Mouse (Mus musculus): ENCODE data around the gene Gdf9. TPM values are rescaled to one million over a fixed set of nuclear protein-coding genes. Genes with fewer than 3 reads are reported as not detected.
A peak's percentile ranks its signal among the peaks of the same experiment; 100 is the strongest.

Gene Gdf9
- polyA plus RNA-seq, 1 experiment from 2014 or later: 0.28 TPM

DNA sequence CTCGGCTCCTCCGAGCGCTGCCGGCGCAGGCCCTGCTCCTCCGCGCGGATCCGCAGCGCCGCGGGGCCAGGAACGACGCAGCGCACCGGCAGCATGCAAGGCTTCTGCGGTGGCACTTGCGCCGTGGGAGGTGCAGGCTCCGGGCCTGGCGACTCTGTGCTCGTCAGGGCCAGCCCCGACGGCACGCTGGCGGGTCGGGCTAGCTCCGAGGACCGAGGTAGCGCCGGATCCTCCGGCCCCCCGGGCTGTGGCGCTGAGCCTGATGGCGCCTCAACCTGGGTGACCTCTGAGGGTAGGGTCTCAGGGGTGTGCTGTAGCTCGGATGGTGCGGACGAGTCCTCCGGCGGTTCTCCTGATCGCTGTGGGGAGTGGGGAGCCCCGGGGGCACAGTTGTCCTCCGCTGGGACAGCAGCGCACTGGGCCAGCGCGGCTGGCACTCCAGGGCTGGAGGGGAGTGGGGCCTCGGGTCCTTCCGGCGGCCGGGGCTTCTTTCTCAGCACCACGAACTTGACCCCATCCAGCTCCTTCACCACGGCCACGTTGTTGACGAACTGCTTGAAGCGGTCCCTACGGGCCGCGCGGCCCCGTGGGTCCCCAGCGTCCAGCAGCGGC is 48.5 kb downstream of the Gdf9 start:
- no peaks in the 10 kb centered on the region for H3K9me3 ChIP-seq (replicated peaks)
- WGBS (ENCODE audit: insufficient replicate concordance): 2% methylated on average over 62 of the region's 62 CpGs
- peak overlapping the region; percentile 78 for H3K4me3 ChIP-seq (replicated peaks)
- peak overlapping the region; percentile 95 for H3K4me2 ChIP-seq
- peaks cover 9% of the 10 kb centered on the region; the same call in 1 of the 2 replicates for H3K36me3 ChIP-seq
- peaks cover 59% of the 10 kb centered on the region for H3K27me3 ChIP-seq
- H3K4me1 ChIP-seq (replicated peaks): peaks cover 64% of the 10 kb centered on the region
- no peak for DNase-seq
- H3K27ac ChIP-seq: peak overlapping the region; percentile 98
- H3K9ac ChIP-seq: peak overlapping the region; percentile 85
- ATAC-seq (ENCODE audit: low read depth): no peak

- Histone ChIP-seq H3K4me2 (peak within 1 kb of the TSS; percentile 95), H3K4me3 (replicated peaks) (peak within 1 kb of the TSS; percentile 78), H3K4me1 (replicated peaks) (peaks cover 70% of the 10 kb centered on the region), H3K36me3 (peaks cover 9% of the 10 kb centered on the region; the same call in 1 of the 2 replicates), H3K9ac (peak within 1 kb of the TSS; percentile 85), H3K9me3 (replicated peaks) (no peaks in the 10 kb centered on the region), H3K27me3 (peaks cover 54% of the 10 kb centered on the region), H3K27ac (peak within 1 kb of the TSS; percentile 98)
- 3% methylated on average over 40 of the region's 40 CpGs for WGBS (ENCODE audit: insufficient replicate concordance)
- ATAC-seq (ENCODE audit: low read depth): peak; percentile 63
- DNase-seq: peak; percentile 61
Measured at GRCm38 (mm10) chr11:53479783-53480301, 49.0 kb downstream of the Gdf9 start, which contains the start of the genes Gm9945 and Sowaha. TSS of gene Gm9945 (plus strand) at chr11:53480166. TSS of gene Sowaha (minus strand) at chr11:53480274.

GRCm38 (mm10) chr11:53481088-53481730 is 50.4 kb downstream of the Gdf9 start:
- WGBS (ENCODE audit: insufficient replicate concordance): 32% methylated on average over 4 of the region's 4 CpGs
- peak; percentile 80 for ATAC-seq (ENCODE audit: low read depth)
- Histone ChIP-seq H3K36me3 (peaks cover 9% of the 10 kb centered on the region; the same call in 1 of the 2 replicates), H3K9ac (peak overlapping the region; percentile 85), H3K4me3 (replicated peaks) (peak overlapping the region; percentile 78), H3K9me3 (replicated peaks) (no peaks in the 10 kb centered on the region), H3K27ac (peak overlapping the region; percentile 98), H3K27me3 (peaks cover 44% of the 10 kb centered on the region), H3K4me1 (replicated peaks) (peaks cover 82% of the 10 kb centered on the region), H3K4me2 (peak overlapping the region; percentile 95)
- peak; percentile 57 for DNase-seq

DNA sequence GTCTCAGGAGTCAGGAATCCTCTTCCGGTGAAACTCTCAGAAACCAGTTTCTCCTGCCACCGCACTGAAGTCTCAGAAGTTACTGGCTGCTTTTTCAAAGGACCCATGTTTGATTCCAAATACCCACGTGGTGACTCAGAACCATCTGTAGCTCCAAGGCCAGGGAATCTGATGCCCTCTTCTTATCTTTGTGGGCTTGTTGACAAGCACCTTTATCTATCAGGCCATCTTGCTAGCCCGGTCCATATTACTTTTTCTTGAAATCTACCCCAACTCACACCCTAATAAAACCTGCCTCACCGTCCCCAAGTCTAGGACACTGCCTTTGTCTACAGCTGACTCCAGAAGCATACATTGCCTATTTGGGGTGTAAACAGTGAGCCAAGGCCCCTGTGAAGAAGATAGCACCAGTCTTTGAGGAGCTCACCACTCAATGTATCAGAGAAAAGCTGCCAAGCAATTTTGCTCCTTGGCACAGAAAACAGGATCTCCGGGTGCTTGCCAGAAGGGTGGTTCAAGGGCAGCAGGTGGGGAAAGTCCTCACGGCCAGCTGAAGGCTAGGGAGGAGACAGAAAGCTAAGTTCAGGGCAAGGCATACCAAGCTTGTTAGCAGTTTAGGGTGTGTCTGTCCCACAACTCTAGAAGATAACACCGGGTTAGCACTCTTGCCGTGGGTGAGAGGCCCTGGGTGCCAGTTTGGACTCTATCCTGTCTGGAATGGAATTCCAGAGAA is 52.5 kb downstream of the Gdf9 start:
- peaks cover 45% of the 10 kb centered on the region for H3K27me3 ChIP-seq
- peaks cover 3% of the 10 kb centered on the region; the same call in 1 of the 2 replicates for H3K36me3 ChIP-seq
- DNase-seq (peak; percentile 67), ATAC-seq (ENCODE audit: low read depth) (peak; percentile 85)
- H3K9me3 ChIP-seq (replicated peaks): no peaks in the 10 kb centered on the region
- H3K9ac ChIP-seq: peak overlapping the region; percentile 67
- H3K4me3 ChIP-seq (replicated peaks): peak overlapping the region; percentile 35
- WGBS (ENCODE audit: insufficient replicate concordance): 26% methylated on average over 9 of the region's 9 CpGs
- H3K4me2 ChIP-seq: peak overlapping the region; percentile 63
- H3K27ac ChIP-seq: peak overlapping the region; percentile 98
- H3K4me1 ChIP-seq (replicated peaks): peaks cover 90% of the 10 kb centered on the region

DNA sequence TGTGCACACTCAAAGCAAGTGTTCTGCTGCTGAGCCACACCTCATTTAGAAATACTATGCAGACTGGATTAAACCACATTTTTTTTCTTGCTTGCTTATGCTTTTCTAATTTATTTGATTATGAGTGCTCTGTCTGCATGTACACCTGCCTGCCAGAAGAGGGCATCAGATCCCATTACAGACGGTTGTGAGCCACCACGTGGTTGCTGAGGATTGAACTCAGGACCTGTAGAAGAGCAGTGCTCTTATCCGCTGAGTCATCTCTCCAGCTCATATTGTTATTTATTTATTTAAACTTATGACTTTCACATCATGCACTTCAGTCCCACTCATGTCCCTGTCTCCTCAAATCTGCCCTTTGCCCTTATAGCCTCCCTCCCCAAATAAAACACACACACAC is 54.9 kb downstream of the Gdf9 start:
- H3K4me1 ChIP-seq (replicated peaks): peaks cover 66% of the 10 kb centered on the region
- H3K4me2 ChIP-seq: no peak overlapping the region
- H3K27ac ChIP-seq: peak overlapping the region; percentile 98; the same call in 1 of the 2 replicates
- WGBS (ENCODE audit: insufficient replicate concordance): 31% methylated on average over 3 of the region's 3 CpGs
- no peaks in the 10 kb centered on the region for H3K9me3 ChIP-seq (replicated peaks)
- no peak for DNase-seq
- no peak for ATAC-seq (ENCODE audit: low read depth)
- H3K9ac ChIP-seq: no peak overlapping the region
- no peaks in the 10 kb centered on the region for H3K36me3 ChIP-seq
- H3K4me3 ChIP-seq (replicated peaks): no peak overlapping the region
- peaks cover 26% of the 10 kb centered on the region for H3K27me3 ChIP-seq

DNA sequence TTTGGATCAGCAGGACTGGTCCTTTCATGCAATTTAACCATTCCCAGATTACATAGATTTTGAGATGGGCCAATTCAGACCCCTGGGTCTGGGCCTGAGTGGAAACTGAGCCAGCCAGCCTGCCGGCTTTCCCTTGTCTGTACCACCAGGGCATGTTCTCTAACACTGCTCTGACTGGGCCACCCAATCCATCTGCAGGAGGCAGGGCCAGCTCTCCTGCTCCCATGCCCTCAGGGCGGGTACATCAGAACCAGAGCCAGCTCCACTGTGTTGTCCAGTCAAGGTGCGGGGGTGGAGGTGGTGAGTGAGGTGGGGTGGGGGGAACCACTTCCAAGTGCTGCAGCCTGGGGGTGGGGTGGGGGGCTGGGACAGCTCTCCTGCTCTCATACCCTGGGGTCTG is 55.5 kb downstream of the Gdf9 start:
- peaks cover 61% of the 10 kb centered on the region for H3K4me1 ChIP-seq (replicated peaks)

DNA sequence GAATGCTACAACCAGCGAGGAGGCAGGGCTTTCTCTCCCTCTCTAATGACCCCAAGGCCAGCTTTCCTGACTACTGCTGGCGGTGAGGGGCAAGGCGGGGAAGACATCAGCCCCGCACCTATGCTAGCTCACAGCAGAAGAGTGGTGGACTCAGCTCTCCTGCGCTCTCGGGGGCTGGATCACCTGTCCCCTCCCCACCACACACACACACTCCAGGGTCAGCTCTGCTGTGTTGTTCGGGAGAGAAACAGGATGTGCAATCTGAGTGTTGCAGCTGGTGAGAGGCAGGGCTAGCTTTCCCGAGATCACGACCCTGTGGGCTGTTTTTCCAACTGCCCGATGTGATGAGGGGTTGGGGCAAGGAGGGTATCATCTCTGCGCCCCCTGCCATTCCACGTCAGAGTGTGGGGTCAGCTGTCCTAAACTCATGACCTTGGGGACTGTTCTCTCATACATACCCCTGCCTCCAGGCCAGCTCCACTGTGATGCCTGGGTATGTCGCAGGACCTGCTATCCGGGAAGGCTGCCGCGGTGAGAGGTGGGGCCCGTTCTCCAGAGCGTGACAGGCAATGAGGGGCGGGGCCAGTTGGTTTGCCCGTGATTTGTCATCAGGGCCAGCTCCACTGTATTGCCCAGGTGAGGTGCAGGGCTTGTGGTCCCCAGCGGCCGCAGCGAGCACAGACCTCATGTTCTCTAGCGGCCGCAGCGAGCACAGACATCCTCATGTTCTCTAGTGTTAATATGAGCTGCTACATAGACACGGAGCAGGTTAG is 56.2 kb downstream of the Gdf9 start:
- H3K9ac ChIP-seq: peak overlapping the region; percentile 28; the same call in 1 of the 2 replicates
- ATAC-seq (ENCODE audit: low read depth): no peak
- no peak overlapping the region; the same call in 1 of the 2 replicates for H3K4me3 ChIP-seq (replicated peaks)
- peak overlapping the region; percentile 47 for H3K4me2 ChIP-seq
- H3K9me3 ChIP-seq (replicated peaks): no peaks in the 10 kb centered on the region
- H3K36me3 ChIP-seq: no peaks in the 10 kb centered on the region
- H3K27me3 ChIP-seq: peaks cover 26% of the 10 kb centered on the region
- DNase-seq: no peak
- H3K27ac ChIP-seq: no peak overlapping the region
- 11% methylated on average over 27 of the region's 27 CpGs for WGBS (ENCODE audit: insufficient replicate concordance)
- H3K4me1 ChIP-seq (replicated peaks): peaks cover 54% of the 10 kb centered on the region

More for the DNA sequence above, 55.5 kb downstream of the Gdf9 start:
- H3K36me3 ChIP-seq: no peaks in the 10 kb centered on the region
- peaks cover 26% of the 10 kb centered on the region for H3K27me3 ChIP-seq
- no peak overlapping the region for H3K27ac ChIP-seq
- no peak overlapping the region for H3K4me3 ChIP-seq (replicated peaks)
- H3K9me3 ChIP-seq (replicated peaks): no peaks in the 10 kb centered on the region
- DNase-seq (no peak), ATAC-seq (ENCODE audit: low read depth) (no peak)
- 83% methylated on average over 3 of the region's 3 CpGs for WGBS (ENCODE audit: insufficient replicate concordance)
- no peak overlapping the region for H3K4me2 ChIP-seq
- no peak overlapping the region for H3K9ac ChIP-seq

Small RNA genes within 50 kb of the gene (microRNA-seq; reads per million reads assigned to microRNA genes)
- gene Mir6920: not detected

Other genes starting within 250 kb of the Gdf9 start
- 67.8 and 84.7 TPM in 2 replicates for gene Hspa4, start 130.6 kb upstream of the Gdf9 start, polyA plus RNA-seq (2015; fragmentation: Nextera tagmentation; extraction: Ambion mirVana)
- 15.1 and 18.9 TPM in 2 replicates for gene Zcchc10, start 106.3 kb upstream of the Gdf9 start, polyA plus RNA-seq (2015; fragmentation: Nextera tagmentation; extraction: Ambion mirVana)
- gene Aff4, start 80.2 kb upstream of the Gdf9 start, polyA plus RNA-seq (2015; fragmentation: Nextera tagmentation; extraction: Ambion mirVana): 6.5 and 9.4 TPM in 2 replicates
- gene Leap2, start 7.9 kb upstream of the Gdf9 start, polyA plus RNA-seq (2015; fragmentation: Nextera tagmentation; extraction: Ambion mirVana): 11.3 and 13.8 TPM in 2 replicates
- 611 and 667 TPM in 2 replicates for gene Uqcrq, start 192 bp upstream of the Gdf9 start, polyA plus RNA-seq (2015; fragmentation: Nextera tagmentation; extraction: Ambion mirVana)
- 0.07 TPM in 2 replicates for gene Gm10447, start 26.1 kb downstream of the Gdf9 start, polyA plus RNA-seq (2015; fragmentation: Nextera tagmentation; extraction: Ambion mirVana)
- gene Shroom1, start 26.2 kb downstream of the Gdf9 start, polyA plus RNA-seq (2015; fragmentation: Nextera tagmentation; extraction: Ambion mirVana): 1.5 and 1.6 TPM in 2 replicates
- gene Gm9837, start 39.5 kb downstream of the Gdf9 start, polyA plus RNA-seq (2015; fragmentation: Nextera tagmentation; extraction: Ambion mirVana): not detected in 2 replicates
- 0.53 and 0.59 TPM in 2 replicates for gene Gm9945, start 49.1 kb downstream of the Gdf9 start, polyA plus RNA-seq (2015; fragmentation: Nextera tagmentation; extraction: Ambion mirVana)
- 11.0 and 13.2 TPM in 2 replicates for gene Sowaha, start 49.3 kb downstream of the Gdf9 start, polyA plus RNA-seq (2015; fragmentation: Nextera tagmentation; extraction: Ambion mirVana)
- 21.9 and 26.6 TPM in 2 replicates for gene Sept8, start 88.2 kb downstream of the Gdf9 start, polyA plus RNA-seq (2015; fragmentation: Nextera tagmentation; extraction: Ambion mirVana)
- 13.3 and 13.8 TPM in 2 replicates for gene Kif3a, start 136.4 kb downstream of the Gdf9 start, polyA plus RNA-seq (2015; fragmentation: Nextera tagmentation; extraction: Ambion mirVana)
- 0.60 and 0.82 TPM in 2 replicates for gene Il4, start 187.6 kb downstream of the Gdf9 start, polyA plus RNA-seq (2015; fragmentation: Nextera tagmentation; extraction: Ambion mirVana)
- not detected in 2 replicates for gene Il13, start 203.7 kb downstream of the Gdf9 start, polyA plus RNA-seq (2015; fragmentation: Nextera tagmentation; extraction: Ambion mirVana)